Mouse (Mus musculus) MEL (cell line): ENCODE results near the gene Vmn1r2.
"Not testable (repeated sequence)": the region's sequence is repeated elsewhere in the genome, so short reads cannot be mapped to it uniquely, and the experiment has no call there.

Experiments
- CTCF ChIP-seq, 3 experiments: IDR thresholded peaks in 2 of 3; conservative IDR thresholded peaks in 1 of 3; 2 replicates each; pipeline ENCODE4 v1.5.1; 2011 to 2012; ENCODE audit warnings: low read length in 3 of 3, low read depth in 2 of 3, mild to moderate bottlenecking in 2 of 3, improper control_type of control experiment in 1 of 3, inconsistent platforms in 1 of 3, mixed read lengths in 1 of 3, moderate library complexity in 1 of 3; ENCODE audit not compliant: control insufficient read depth in 1 of 3, insufficient read depth in 1 of 3, poor library complexity in 1 of 3, severe bottlenecking in 1 of 3
- GATA1 ChIP-seq: IDR thresholded peaks from 2 replicates; pipeline ENCODE4 v1.6.1; 2011; ENCODE audit warnings: low read depth, low read length, improper control_type of control experiment
- POLR2AphosphoS2 ChIP-seq: IDR thresholded peaks from 2 replicates; pipeline ENCODE4 v1.6.1; 2011; ENCODE audit warnings: low read length, improper control_type of control experiment

DNA sequence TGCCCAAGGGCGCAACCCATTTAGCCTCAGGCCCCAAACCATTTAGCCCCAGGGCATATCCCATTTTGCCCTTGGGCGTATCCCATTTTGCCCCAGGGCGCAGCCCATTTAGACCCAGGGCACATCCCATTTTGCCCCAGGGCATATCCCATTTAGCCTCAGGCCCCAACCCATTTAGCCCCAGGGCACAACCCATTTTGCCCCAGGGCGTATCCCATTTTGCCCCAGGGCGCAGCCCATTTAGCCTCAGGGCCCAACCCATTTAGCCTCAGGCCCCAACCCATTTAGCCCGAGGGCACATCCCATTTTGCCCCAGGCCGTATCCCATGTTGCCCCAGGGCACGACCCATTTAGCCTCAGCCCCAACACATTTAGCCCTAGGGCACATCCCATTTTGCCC lies 8.6 kb downstream of the Vmn1r2 start:
- not testable (repeated sequence) for TF ChIP-seq POLR2AphosphoS2; GATA1; CTCF (IDR thresholded peaks at IDR 0.05 in 2 of 3, conservative IDR thresholded peaks at IDR 0.05 in 1 of 3; ENCODE audit: control insufficient read depth in 1 of 3, insufficient read depth in 1 of 3, low read depth in 2 of 3, low read length in 3 of 3, poor library complexity in 1 of 3, severe bottlenecking in 1 of 3)
